Mouse (Mus musculus) left cerebral cortex, postnatal 25 days (tissue): ENCODE data around the gene Pmm1. TPM values are rescaled to one million over a fixed set of nuclear protein-coding genes. Genes with fewer than 3 reads are reported as not detected.
"Not testable (repeated sequence)": the region's sequence is repeated elsewhere in the genome, so short reads cannot be mapped to it uniquely, and the experiment has no call there.

Experiments used
- DNase-seq, 2 experiments: peaks; one replicate each; pipeline ENCODE4 v3.0.0; 2022; ENCODE audit warnings: low spot score in 2 of 2, mixed read lengths in 1 of 2
- intact Hi-C: fragments of 180-260 bp; cut with DNase I; formaldehyde crosslinking; loops from one replicate; pipeline ENCODE4 v1.15.1; 2025
- total RNA-seq, 2 experiments: library from RNA; stranded (reverse); gene quantifications; 2 replicates each; pipeline ENCODE4 v1.2.3; 2021

Pmm1 gene
- total RNA-seq, 2 experiments from 2014 or later = 203 to 208 TPM

DNA sequence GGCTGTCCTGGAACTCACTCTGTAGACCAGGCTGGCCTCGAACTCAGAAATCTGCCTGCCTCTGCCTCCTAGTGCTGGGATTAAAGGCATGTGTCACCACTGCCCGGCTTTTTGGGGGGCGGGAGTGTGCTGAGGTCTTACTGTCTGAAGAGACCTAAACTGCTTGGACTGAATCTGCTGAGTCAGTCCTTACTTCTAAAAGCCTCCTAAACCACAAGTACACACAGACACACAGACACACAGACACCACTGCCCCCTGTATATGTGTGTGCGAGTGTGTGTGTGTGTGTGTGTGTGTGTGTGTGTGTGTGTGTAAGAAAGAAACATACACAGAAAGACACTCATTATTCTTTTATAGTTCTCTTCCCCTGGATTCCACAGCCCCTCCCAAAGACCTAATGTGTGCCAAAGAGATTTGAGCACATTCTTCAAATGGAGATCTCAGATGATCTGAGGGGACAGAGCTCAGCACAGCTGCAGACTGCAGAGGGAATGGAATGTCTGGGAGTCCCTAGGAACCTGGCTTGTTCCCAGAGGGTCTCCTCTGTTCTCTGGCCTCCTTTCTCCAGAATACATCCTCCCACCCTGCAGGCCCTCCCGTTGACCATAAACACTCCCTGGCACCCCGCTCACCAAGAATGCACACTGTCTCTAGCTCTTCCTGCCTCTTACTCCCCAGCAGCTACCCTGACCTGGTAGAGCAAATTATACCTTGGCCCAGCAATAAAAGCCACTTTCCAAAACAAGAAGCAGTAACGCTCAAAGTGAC lies 24.7 kb downstream of the Pmm1 start:
- intact Hi-C loops = no loop called here
- DNase-seq = no peak

DNA sequence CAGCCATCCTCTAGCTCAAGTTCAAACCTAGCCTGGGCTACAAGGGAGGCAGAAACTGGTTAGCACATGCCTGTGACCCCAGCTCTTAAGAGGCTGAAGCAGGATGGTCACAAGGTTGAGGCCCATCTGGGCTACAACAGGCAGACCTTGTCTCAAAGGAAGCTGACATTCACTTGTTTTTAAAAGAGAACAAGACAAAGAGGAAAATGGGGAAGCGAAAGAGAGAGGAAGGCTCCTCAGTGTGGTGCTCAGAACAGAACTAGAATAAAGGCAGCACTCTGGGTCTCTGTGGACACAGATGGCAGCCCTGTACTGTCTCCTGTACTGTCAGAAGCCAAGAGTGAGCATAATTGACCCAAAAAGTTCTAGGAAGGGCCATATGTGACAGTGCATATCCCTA lies 26.7 kb downstream of the Pmm1 start:
- no peak for DNase-seq
- intact Hi-C loops = no loop called here

DNA sequence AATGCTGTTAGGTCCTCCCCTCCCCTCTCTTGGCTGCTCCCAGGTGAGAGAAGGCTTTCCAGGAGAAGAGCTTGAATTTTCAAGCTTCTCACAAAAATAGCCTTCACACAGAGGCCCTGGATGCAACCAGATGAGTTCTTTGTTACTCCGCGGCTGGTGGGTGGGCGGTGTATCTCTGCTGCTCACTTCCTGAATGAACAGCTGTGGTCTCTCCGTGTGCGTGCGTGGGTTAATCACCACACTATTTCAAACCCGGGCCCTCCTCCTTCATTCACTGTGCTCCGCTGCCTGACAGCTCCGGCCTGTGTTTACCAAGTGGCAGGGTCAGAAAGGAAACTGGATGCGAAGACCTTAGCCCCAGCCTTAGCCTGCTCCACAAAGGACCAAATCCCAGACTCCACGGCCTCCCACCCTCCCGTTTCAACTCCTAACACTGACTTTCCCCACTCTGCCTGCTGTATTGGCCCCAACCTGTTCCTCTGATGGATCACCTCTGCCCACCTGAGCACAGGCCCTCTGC lies 27.7 kb downstream of the Pmm1 start:
- DNase-seq = peak; percentile 78 to 93
- intact Hi-C loops = no loop called here

DNA sequence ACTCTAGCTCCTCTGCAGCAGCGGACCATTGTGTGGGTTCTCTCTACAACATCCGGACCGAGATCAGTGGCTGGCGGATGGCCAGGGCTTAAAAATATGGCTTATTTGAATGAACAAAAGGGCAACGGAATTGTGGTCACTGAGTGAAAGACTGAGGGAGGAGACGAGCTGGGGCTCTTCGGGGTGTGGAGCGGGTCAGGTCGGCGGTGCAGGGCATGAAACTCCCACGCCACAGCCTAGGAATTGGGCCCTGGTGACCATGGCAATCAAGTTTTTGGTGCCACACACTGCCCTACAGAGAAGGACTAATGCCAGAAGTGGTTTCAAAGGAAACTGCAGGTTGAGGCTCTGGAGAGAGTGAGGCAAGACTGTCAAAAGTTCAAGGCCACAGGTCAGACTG lies 32.5 kb downstream of the Pmm1 start:
- intact Hi-C loops = no loop called here
- peak in 1 of 2 experiments; percentile 45 for DNase-seq

DNA sequence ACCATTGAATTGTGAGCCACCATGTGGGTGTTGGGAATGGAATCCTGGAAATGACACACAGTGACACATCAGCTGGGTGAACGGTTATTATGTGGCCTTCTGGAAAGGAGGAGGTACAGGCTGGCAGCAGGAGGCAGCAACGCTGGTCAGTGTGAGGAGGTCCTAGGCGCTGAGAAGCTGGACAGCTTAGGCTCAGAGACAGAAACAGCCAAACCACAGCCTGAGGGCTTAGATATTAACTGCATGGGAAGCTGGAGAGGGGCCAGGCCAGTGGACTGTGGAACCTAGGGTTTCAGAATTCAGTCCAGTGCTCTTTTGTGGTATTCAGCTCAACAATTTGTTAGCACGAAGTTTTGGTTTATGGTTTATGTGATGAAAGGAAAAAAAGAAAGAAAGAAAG lies 33.0 kb downstream of the Pmm1 start:
- DNase-seq = no peak
- intact Hi-C loops = no loop called here

DNA sequence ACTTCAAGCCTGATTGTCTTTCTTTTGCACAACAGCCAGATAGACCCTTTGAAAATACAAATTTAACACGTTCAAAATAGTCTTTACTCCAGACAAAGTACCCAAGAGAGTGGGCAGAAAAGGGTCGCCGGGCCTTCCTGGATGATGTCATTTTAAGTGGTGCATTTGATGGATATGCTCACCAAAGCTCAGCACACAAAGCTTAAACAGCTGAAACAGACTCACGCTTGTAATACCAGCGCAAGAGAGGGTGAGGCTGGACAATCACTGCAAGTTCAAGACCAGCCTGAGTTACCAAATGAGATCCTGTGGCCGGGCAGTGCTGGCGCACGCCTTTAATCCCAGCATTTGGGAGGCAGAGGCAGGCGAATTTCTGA lies 34.3 kb downstream of the Pmm1 start:
- intact Hi-C loops = no loop called here
- DNase-seq = no peak

DNA sequence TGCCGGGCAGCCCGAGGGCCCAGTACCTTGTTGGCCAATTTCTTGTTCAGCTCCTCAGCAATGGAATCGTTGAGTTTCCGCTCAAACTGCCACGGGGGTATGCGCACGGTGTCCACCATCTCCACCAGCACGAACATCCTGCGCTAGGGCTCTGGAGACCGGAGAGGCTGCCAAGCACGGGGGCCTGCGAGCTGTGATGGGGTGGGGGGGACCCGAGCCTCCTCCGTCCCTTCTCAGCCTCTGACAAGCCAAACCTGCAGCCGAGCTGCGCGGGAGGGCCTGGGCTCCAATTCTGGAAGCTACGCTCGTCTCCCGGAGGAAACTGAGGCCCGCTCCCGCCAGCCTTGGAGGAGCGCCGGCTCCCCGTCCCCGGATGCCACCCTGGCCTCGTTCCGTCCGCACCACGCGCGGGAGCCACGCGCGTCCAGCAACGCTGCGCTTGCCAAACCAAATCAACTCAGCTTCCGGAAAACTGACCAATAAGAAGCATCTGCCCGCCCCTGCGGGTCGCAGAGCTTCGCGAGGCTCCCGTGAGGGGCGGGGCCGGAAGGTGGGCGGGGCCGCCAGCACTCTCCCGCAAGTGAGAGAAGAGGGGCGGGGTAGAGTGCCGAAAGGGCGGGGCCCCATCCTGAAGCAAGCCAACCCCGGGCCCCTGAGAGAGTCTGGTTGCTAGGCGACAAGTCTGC lies 34.8 kb downstream of the Pmm1 start, which contains the start of gene Polr3h:
Gene Polr3h, minus strand, starts transcription at position 481 of the 686 bp plus-strand sequence.
- intact Hi-C loops = no loop called here
- DNase-seq = peak; percentile 93 to 97

DNA sequence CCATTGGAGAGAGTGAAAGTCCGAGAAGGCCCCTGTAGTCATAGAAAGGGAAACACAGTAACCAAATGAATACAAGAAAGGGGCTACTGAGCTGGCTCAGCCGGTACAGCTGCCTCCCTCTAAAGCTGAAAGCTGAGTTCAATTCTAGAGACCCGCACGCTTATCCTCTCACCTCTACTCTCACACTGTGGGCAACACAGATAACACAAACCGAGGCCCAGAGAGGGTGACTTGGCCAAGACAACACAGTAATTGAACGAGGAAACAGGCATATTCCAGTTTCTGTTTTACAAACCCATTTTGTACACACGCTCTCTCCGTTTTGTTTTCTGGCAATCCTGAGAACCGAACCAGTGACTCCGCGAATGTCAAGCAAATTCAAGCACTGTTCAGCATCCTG lies 35.8 kb downstream of the Pmm1 start:
- intact Hi-C loops = loop anchor here (5.0 kb wide), 1 partner anchor 48 kb away; no protein-coding TSS in a partner anchor
- DNase-seq = no peak

DNA sequence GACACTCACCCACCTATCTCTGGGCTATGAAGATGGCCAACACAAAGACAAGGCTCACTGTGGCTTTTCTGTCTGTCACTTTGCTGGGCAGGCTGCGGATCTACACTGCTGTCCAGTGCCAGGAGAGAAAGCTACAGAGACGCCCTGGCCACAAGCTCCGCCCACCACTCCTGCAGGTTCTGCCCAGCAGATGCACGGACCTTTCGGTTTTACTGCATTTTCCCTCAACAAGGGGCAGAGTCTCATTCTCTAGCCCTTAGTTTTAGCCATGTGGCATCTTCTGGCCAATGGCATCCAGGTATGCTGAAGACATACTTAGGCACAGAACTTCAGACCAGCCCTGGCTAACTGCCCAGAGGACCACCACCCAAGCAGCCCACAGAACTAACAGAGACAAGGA lies 39.5 kb downstream of the Pmm1 start:
- intact Hi-C loops = loop anchor here (5.0 kb wide), 1 partner anchor 44 kb away; no protein-coding TSS in a partner anchor

DNA sequence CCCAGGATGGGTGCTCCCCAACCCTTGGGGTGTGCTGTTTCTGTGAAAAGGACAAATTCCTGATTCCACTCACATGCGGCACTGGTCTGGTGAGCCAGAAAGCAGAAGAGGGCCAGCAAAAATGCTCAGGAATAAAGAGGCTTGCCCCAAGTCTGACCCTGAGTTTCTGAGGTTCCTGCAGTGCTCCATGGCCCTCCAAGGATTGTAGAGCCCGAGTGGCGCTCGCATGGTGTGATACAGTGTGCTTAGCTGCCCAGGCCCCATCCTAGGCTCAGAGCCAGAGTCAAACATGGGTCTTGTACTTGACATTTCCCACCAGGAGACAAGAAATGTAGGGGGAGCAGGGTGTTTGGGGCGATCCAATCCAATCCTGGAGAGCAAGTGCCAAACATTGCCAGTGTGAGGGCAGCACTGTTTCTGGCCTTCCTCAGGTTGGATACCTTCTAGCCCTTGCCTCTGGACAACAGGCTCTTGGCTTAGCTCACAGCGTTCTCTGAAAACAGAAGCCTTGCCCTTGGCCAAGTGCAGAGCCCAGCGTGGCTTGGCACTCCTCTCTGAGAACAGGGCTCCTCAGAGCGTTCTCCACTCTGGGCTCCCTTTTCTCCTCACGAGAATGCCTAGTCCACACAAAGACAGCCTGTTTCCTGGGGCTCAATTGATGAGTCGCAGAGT lies 40.0 kb downstream of the Pmm1 start:
- DNase-seq = peak in 1 of 2 experiments; percentile 59
- intact Hi-C loops = loop anchor here (5.0 kb wide), 1 partner anchor 43 kb away; no protein-coding TSS in a partner anchor

More for the DNA sequence above, 39.5 kb downstream of the Pmm1 start:
- DNase-seq = no peak

DNA sequence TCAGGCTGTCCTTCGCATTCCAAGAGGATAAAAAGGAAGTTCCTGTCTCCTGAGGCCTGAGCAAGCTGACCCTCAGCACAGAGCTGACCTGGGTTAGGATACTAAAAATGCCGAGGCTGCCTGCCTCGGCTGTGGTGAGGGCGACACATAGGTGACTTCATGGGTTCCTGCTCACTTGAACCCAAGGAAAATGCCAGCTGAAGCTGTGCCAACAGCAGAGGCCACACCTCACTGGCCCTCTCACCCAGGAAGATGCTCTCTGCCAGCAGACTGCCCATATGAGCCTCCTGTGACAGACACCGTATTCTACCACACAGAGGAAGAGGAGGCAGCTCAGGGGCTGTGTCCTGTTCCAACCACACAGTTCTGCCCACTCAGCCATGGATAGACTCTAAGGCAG lies 41.7 kb downstream of the Pmm1 start:
- intact Hi-C loops = no loop called here
- DNase-seq = no peak

DNA sequence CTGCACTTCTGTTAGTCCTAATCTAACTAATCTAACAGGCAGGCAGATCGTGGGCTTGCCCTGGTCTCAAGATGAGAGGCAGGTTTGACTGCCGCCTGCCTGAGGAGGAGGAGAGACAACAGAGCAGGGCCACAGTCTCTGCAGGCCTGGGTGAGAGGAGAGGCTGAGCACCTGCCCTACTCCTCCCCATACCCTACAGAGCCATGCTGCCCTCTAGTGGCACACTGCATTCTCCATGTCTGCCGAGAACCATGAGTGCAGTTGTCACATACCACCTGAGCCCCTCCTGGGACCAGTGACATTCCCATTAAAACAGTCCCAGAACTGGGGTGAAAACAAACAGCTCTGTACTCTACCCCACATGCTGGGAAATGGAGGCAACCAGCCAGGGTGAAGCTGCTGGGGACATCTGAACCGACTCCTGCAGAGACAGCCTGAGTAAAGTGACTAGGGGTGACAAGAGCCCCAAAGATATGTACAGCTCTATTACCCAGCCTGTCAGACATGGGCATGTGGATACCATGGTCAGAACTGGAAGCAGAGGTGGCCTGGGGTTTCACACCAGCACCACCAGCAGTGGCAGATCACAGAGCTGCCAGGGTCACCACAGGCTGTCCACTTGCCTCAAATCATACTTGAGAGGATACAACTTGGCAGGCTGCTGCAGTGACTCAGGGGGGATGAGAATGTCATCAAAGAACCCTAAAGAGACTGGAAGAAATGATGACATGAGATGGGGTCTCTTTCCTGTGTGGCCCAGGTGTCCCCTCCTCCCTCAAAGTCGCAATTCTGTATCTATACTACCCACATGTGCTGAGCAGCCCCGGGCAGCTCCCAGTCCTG lies 42.9 kb downstream of the Pmm1 start:
- DNase-seq = peak; percentile 62 to 71
- intact Hi-C loops = no loop called here

DNA sequence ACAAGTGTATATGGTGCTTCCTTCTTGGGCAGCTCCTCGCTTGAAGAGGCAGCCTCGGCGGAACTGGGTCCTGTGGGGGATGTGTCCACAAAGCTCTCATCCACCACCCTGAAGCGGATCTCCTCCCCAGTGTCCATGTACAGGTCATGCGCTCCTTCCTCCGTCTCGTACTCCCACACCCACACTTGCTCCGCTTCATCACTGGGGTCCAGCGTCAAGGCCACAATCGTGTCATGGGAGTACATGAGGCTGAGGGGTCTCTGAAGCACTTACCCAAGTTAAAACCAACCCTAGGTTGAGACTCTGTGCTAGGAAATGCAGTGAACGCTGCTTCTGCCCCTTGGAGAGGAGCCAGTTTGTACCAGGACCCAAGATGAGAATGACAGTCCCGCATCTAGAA lies 43.5 kb downstream of the Pmm1 start:
- DNase-seq = no peak
- intact Hi-C loops = no loop called here

DNA sequence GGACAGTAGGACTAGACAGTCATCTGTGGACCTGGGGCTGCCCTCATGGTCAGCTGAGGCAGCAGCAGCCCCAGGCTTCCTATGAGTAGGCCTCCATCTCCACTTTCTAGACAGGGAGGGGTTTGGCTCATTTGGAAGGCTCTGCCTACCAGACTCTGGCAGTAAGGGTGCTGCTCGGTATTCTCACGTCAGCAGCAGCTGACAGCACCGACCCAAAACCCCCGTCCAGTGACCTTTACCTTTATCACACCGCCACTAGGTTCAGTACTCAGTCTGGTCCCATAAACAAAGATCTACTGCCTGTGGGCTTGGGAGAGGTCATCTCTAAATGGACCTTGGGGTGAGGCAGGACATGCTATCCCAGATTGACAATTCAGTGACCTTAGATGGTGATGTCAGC lies 45.1 kb downstream of the Pmm1 start:
- no peak for DNase-seq
- intact Hi-C loops = no loop called here

DNA sequence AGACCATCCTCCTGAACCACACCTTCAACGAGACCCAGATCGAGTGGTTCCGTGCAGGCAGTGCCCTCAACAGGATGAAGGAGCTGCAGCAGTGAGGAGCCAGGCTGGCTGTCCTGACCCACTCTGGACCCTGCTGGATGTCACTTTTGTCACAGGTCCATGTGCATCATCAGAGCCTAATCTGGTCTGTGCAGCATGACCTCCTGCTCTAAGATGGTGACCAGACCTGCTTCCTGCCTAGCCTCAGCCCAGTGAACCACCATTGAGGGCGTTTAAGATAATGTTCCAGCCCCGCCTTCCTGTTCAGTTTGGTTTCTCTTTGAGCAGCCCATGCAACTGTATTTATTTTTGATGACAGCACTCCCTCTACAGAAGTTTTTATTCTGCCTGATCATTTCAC lies 46.1 kb downstream of the Pmm1 start:
- DNase-seq = no peak
- intact Hi-C loops = no loop called here

DNA sequence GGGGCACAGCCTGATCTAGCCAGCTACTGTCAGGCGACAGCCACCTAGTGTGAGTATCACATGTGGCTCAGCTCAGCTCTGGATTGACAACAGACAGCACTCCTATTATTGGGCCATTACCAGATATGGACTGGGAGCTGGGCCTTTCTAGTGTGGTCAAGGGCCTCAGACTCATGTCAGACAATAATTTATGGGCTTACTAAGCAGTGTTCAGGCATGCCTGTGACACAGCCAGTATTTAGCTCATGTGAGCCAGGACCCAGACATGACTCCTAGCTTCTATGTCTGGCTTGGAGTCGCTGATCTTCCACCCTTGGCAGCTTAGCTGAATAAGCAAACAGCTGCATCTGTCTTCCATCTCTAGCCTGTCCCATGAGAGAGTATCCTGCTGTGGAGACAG lies 48.2 kb downstream of the Pmm1 start:
- intact Hi-C loops = no loop called here
- DNase-seq = no peak

DNA sequence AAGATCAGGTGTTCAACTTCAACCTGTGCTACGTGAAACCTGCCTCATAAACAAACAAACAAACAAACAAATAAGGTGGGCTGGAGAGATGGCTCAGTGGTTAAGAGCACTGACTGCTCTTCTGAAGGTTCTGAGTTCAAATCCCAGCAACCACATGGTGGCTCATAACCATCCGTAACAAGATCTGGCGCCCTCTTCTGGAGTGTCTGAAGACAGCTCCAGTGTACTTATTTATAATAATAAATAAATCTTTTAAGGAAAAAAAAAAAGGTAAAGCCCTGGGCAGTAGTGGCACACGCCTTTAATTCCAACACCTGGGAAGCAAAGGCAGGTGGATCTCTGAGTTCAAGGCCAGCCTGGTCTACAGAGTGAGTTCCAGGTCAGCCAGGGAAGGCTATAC lies 52.0 kb downstream of the Pmm1 start:
- not testable (repeated sequence) for DNase-seq
- intact Hi-C loops = loop anchor here (5.0 kb wide), 2 partner anchors 36 to 76 kb away; partner anchors contain the start of genes Aco2 and Phf5a

DNA sequence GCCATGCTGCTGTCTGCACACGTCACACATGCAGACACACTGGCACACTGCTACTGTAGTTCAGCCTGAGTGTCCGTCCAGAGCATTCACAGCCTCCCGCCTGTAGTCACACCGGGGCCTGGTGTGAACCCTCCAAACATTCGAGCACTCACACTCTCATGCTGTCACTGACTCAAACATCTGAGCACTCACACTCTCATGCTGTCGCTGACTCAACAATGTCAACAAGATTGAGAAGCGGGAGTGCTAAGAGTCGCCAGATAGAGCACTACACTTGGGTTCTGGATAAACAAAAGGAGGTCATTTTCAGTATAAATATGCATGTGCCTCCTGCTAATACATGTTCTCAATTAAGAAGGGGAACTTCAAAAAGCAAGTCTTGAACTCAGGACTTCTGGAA lies 52.8 kb downstream of the Pmm1 start:
- intact Hi-C loops = loop anchor here (5.0 kb wide), 2 partner anchors 36 to 76 kb away; partner anchors contain the start of genes Aco2 and Phf5a
- no peak for DNase-seq

DNA sequence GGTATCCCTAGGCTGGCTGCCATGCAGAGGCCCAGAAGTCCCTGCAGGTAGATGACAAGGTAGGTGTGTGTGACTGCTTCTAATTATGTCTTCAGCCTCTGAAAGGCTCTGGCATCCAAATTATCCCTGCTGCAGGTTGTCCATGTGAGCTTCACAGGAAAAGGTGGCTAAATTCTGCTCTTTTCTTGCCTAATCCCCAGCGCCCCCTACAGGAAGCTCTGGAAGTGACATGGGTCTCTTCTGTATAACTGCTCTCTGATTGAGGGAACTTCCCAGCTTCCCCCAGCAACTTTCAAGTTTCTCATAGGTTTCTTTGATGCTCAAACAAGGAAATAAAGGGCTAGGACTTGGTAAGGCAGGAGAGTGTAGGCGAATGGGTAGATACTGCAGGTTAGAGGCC lies 55.8 kb downstream of the Pmm1 start:
- intact Hi-C loops = loop anchor here (5.0 kb wide), 2 partner anchors 33 to 73 kb away; partner anchors contain the start of genes Aco2 and Phf5a

More for the DNA sequence above, 55.8 kb downstream of the Pmm1 start:
- DNase-seq = peak; percentile 70 to 80
